30 mouse cellular contexts compared by ENCODE assay signal in the genomic region with DNA sequence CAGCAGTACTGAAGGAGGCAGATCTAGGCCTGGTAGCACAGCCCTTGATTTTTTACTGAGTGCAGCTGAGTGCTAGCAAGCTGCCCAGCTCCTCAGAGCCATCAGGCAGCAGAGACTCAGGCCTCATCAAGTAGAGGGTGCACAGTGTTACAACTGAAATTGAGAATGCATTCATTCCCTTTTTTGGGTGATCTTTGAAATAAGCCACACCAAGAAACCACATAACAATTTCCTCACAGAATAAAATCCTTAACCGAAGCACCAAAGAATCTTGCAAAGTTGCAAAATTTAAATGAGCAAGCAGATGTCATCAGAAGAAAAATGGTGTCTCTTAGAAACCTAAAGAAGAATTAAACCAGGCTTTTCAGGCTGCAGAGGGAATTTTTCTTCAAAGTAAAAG.
DNase-seq lines count a peak whose midpoint lies in the region; ATAC-seq and TF ChIP-seq lines count a peak whose summit lies in the region.
"Had no signal": no experiment of that assay in that cellular context is flagged by ENCODE, and none has a peak within 500 bp of the region (broad histone marks: within the 10 kb centered on the region; RNA-seq: fewer than 3 reads in every experiment).

No protein-coding gene starts in this region.

- H3K4me1 ChIP-seq in forebrain, postnatal 0 days (ENCODE audit: insufficient read depth): no peaks in the 10 kb centered on the region
- no peaks in the 10 kb centered on the region for H3K4me1 ChIP-seq in forebrain, embryonic 13.5 days
- no peaks in the 10 kb centered on the region for H3K4me1 ChIP-seq in midbrain, embryonic 11.5 days (ENCODE audit: control insufficient read depth, insufficient read depth, low read length)
- H3K4me1 ChIP-seq in midbrain, embryonic 14.5 days (ENCODE audit: control insufficient read depth, insufficient read depth, low read length): no peaks in the 10 kb centered on the region
- H3K4me1 ChIP-seq: forebrain, embryonic 10.5 days; heart, embryonic 12.5 days; heart, embryonic 15.5 days had no signal

- H3K27ac ChIP-seq in forebrain, postnatal 0 days (ENCODE audit: low read depth, low read length): no peak overlapping the region; the same call in 1 of the 2 replicates
- no peak overlapping the region for H3K27ac ChIP-seq in forebrain, embryonic 13.5 days
- H3K27ac ChIP-seq in layer of hippocampus, adult 2 months: peak overlapping the region; percentile 43
- no peak overlapping the region for H3K27ac ChIP-seq in midbrain, embryonic 11.5 days (ENCODE audit: low read depth, low read length)
- H3K27ac ChIP-seq in midbrain, embryonic 14.5 days (replicated peaks; ENCODE audit: low read depth, low read length): no peak overlapping the region
- H3K27ac ChIP-seq: embryonic facial prominence, embryonic 13.5 days; forebrain, embryonic 10.5 days; gastrocnemius, adult 2 months; heart, embryonic 15.5 days; hindbrain, embryonic 14.5 days; hindbrain, postnatal 0 days had no signal

- no peaks in the 10 kb centered on the region for H3K27me3 ChIP-seq in forebrain, postnatal 0 days (ENCODE audit: insufficient read depth, low read length)
- H3K27me3 ChIP-seq in forebrain, embryonic 13.5 days: no peaks in the 10 kb centered on the region
- no peaks in the 10 kb centered on the region for H3K27me3 ChIP-seq in midbrain, embryonic 11.5 days (ENCODE audit: control insufficient read depth, insufficient read depth, low read length)
- H3K27me3 ChIP-seq in midbrain, embryonic 14.5 days (ENCODE audit: control insufficient read depth, insufficient read depth, low read length): no peaks in the 10 kb centered on the region
- H3K27me3 ChIP-seq: CH12.LX; embryonic facial prominence, embryonic 13.5 days; heart, embryonic 12.5 days; heart, embryonic 15.5 days had no signal

- TF ChIP-seq CTCF in forebrain, postnatal 0 days (IDR thresholded peaks at IDR 0.05; ENCODE audit: low read depth): no peak
- TF ChIP-seq CTCF in layer of hippocampus, adult 2 months (conservative IDR thresholded peaks at IDR 0.05): no peak

- DNase-seq in forebrain, postnatal 0 days: peak; percentile 3
- DNase-seq in layer of hippocampus, adult 2 months (ENCODE audit: low spot score in 2 of 2): no peak
- DNase-seq in layer of hippocampus, postnatal 36 days: no peak
- peak; percentile 62 for DNase-seq in midbrain, embryonic 11.5 days (ENCODE audit: low spot score, missing footprints)
- no peak for DNase-seq in midbrain, embryonic 14.5 days
- DNase-seq in telencephalon, adult 2 months (ENCODE audit: low read depth, low spot score): peak; percentile 21
- DNase-seq: adrenal gland, postnatal 10 days; adrenal gland, postnatal 36 days; B cell, adult 2 months; cerebellum, adult 11 months; cerebellum, adult 2 months; cerebellum, adult 9-11 months; cerebellum, postnatal 25 days; gastrocnemius, adult 2 months; gastrocnemius, postnatal 14 days; heart, adult 18-20 months; heart, postnatal 10 days; heart, postnatal 4 days had no signal

- H3K4me2 ChIP-seq in forebrain, postnatal 0 days (ENCODE audit: low read depth): no peak overlapping the region
- H3K4me2 ChIP-seq in forebrain, embryonic 13.5 days: no peak overlapping the region
- no peak overlapping the region for H3K4me2 ChIP-seq in midbrain, embryonic 11.5 days
- H3K4me2 ChIP-seq in midbrain, embryonic 14.5 days (ENCODE audit: low read length): no peak overlapping the region
- H3K4me2 ChIP-seq: embryonic facial prominence, embryonic 13.5 days; heart, embryonic 12.5 days; heart, embryonic 15.5 days; hindbrain, embryonic 14.5 days had no signal

- H3K36me3 ChIP-seq in forebrain, postnatal 0 days (ENCODE audit: insufficient read depth): no peaks in the 10 kb centered on the region
- no peaks in the 10 kb centered on the region for H3K36me3 ChIP-seq in forebrain, embryonic 13.5 days (ENCODE audit: poor library complexity, severe bottlenecking)
- no peaks in the 10 kb centered on the region for H3K36me3 ChIP-seq in midbrain, embryonic 11.5 days (ENCODE audit: control insufficient read depth, insufficient read depth, low read length)
- H3K36me3 ChIP-seq in midbrain, embryonic 14.5 days (ENCODE audit: control insufficient read depth, insufficient read depth, low read length): no peaks in the 10 kb centered on the region
- H3K36me3 ChIP-seq: embryonic facial prominence, embryonic 13.5 days; forebrain, embryonic 10.5 days; G1E; heart, embryonic 12.5 days; heart, embryonic 15.5 days had no signal

- no peaks in the 10 kb centered on the region for H3K9me3 ChIP-seq in forebrain, postnatal 0 days (ENCODE audit: low read length)
- H3K9me3 ChIP-seq in forebrain, embryonic 13.5 days (replicated peaks): no peaks in the 10 kb centered on the region
- H3K9me3 ChIP-seq in midbrain, embryonic 11.5 days (ENCODE audit: control insufficient read depth, low read length): no peaks in the 10 kb centered on the region
- no peaks in the 10 kb centered on the region for H3K9me3 ChIP-seq in midbrain, embryonic 14.5 days (ENCODE audit: control insufficient read depth, low read length)
- H3K9me3 ChIP-seq: embryonic facial prominence, embryonic 13.5 days; forebrain, embryonic 10.5 days; G1E; heart, embryonic 12.5 days; heart, embryonic 15.5 days had no signal

- H3K9ac ChIP-seq in forebrain, postnatal 0 days: no peak overlapping the region
- H3K9ac ChIP-seq in forebrain, embryonic 13.5 days: no peak overlapping the region
- no peak overlapping the region for H3K9ac ChIP-seq in midbrain, embryonic 11.5 days (ENCODE audit: low read length)
- H3K9ac ChIP-seq in midbrain, embryonic 14.5 days (replicated peaks; ENCODE audit: low read length): no peak overlapping the region
- H3K9ac ChIP-seq: embryonic facial prominence, embryonic 13.5 days; heart, embryonic 12.5 days; heart, embryonic 15.5 days; hindbrain, embryonic 14.5 days had no signal

- no peak overlapping the region for H3K4me3 ChIP-seq in forebrain, postnatal 0 days (ENCODE audit: low read depth, low read length)
- H3K4me3 ChIP-seq in forebrain, embryonic 13.5 days: no peak overlapping the region
- no peak overlapping the region for H3K4me3 ChIP-seq in layer of hippocampus, adult 2 months
- H3K4me3 ChIP-seq in midbrain, embryonic 11.5 days (ENCODE audit: low read depth, low read length): no peak overlapping the region
- no peak overlapping the region for H3K4me3 ChIP-seq in midbrain, embryonic 14.5 days (replicated peaks; ENCODE audit: low read depth, low read length)
- H3K4me3 ChIP-seq: embryonic facial prominence, embryonic 13.5 days; forebrain, embryonic 10.5 days; gastrocnemius, adult 2 months; heart, embryonic 12.5 days; heart, embryonic 15.5 days had no signal

- no peak for ATAC-seq in forebrain, postnatal 0 days
- no peak for ATAC-seq in forebrain, embryonic 13.5 days
- no peak for ATAC-seq in midbrain, embryonic 11.5 days (ENCODE audit: low FRiP score)
- ATAC-seq in midbrain, embryonic 14.5 days (ENCODE audit: low FRiP score, low TSS enrichment): no peak
- ATAC-seq: forebrain, embryonic 14.5 days; hindbrain, postnatal 0 days; inflammation-experienced regulatory T-cells, adult 6 months; Patski had no signal

- 68% methylated on average over 1 of the region's 1 CpGs for WGBS in forebrain, postnatal 0 days
- WGBS in forebrain, embryonic 13.5 days: 79% methylated on average over 1 of the region's 1 CpGs
- 92% methylated on average over 1 of the region's 1 CpGs for WGBS in midbrain, embryonic 11.5 days
- 85% methylated on average over 1 of the region's 1 CpGs for WGBS in midbrain, embryonic 14.5 days

Comparison
In these comparisons a context has a peak if more than half of its experiments do, and no peak if none do; other contexts are left out.
1. DNase-seq: peak in forebrain, postnatal 0 days (single experiment), midbrain, embryonic 11.5 days (single experiment) and telencephalon, adult 2 months (single experiment); none in layer of hippocampus, adult 2 months (0 of 2), layer of hippocampus, postnatal 36 days (0 of 2) and midbrain, embryonic 14.5 days (single experiment).